Mouse (Mus musculus): ENCODE measurements around the gene Vmn2r21. TPM values are rescaled to one million over a fixed set of nuclear protein-coding genes. Genes with fewer than 3 reads are reported as not detected.
"Not testable (repeated sequence)": the region's sequence is repeated elsewhere in the genome, so short reads cannot be mapped to it uniquely, and the experiment has no call there.

Vmn2r21 gene
- not detected for total RNA-seq (2021)
- long read RNA-seq = 0 reads

- not testable (repeated sequence) for DNase-seq (ENCODE audit: low spot score in 2 of 2)
Measured at GRCm38 (mm10) chr6:123533306-123533705, at the start of gene Vmn2r21. TSS of gene Vmn2r21 (minus strand) at chr6:123533406.

- DNase-seq (ENCODE audit: low spot score in 2 of 2) = not testable (repeated sequence)
Measured at GRCm38 (mm10) chr6:123574698-123575097, 41.5 kb upstream of the Vmn2r21 start.

- DNase-seq (ENCODE audit: low spot score in 2 of 2) = not testable (repeated sequence)
Measured at GRCm38 (mm10) chr6:123539755-123540154, 6.5 kb upstream of the Vmn2r21 start.

- DNase-seq (ENCODE audit: low spot score in 2 of 2) = not testable (repeated sequence)
Measured at GRCm38 (mm10) chr6:123522263-123523011, 10.8 kb downstream of the Vmn2r21 start.

- DNase-seq (ENCODE audit: low spot score in 2 of 2) = not testable (repeated sequence)
Measured at GRCm38 (mm10) chr6:123473045-123473444, 60.2 kb downstream of the Vmn2r21 start.

- not testable (repeated sequence) for DNase-seq (ENCODE audit: low spot score in 2 of 2)
Measured at GRCm38 (mm10) chr6:123472458-123472987, 60.7 kb downstream of the Vmn2r21 start.

- DNase-seq (ENCODE audit: low spot score in 2 of 2) = not testable (repeated sequence)
Measured at GRCm38 (mm10) chr6:123468651-123469050, 64.6 kb downstream of the Vmn2r21 start.

Other genes starting within 250 kb of the Vmn2r21 start
- gene Clec4e, start 243.5 kb downstream of the Vmn2r21 start, total RNA-seq (2021) = not detected
- not detected for gene Vmn2r19, start 225.1 kb downstream of the Vmn2r21 start, total RNA-seq (2021)
- not detected for gene Vmn2r20, start 115.3 kb downstream of the Vmn2r21 start, total RNA-seq (2021)
- not detected for gene Vmn2r22, start 117.3 kb upstream of the Vmn2r21 start, total RNA-seq (2021)
- gene Vmn2r23, start 169.3 kb upstream of the Vmn2r21 start, total RNA-seq (2021) = not detected
- not detected for gene Vmn2r24, start 245.5 kb upstream of the Vmn2r21 start, total RNA-seq (2021)